Mouse (Mus musculus) kidney, adult 2 months (tissue): ENCODE measurements around the gene Zmpste24.

ENCODE experiments used
- CTCF ChIP-seq: fragments of 200-500 bp; conservative IDR thresholded peaks from 2 replicates; pipeline ENCODE4 v1.5.1; 2011; ENCODE audit warnings: low read depth, mild to moderate bottlenecking, control low read depth, low read length, moderate library complexity, mixed read lengths; ENCODE audit not compliant: insufficient read depth, insufficient read length
- POLR2A ChIP-seq: fragments of 200-500 bp; IDR thresholded peaks from one replicate; pipeline ENCODE4 v1.6.1; 2011; ENCODE audit warnings: low read depth, low read length, control low read depth

DNA sequence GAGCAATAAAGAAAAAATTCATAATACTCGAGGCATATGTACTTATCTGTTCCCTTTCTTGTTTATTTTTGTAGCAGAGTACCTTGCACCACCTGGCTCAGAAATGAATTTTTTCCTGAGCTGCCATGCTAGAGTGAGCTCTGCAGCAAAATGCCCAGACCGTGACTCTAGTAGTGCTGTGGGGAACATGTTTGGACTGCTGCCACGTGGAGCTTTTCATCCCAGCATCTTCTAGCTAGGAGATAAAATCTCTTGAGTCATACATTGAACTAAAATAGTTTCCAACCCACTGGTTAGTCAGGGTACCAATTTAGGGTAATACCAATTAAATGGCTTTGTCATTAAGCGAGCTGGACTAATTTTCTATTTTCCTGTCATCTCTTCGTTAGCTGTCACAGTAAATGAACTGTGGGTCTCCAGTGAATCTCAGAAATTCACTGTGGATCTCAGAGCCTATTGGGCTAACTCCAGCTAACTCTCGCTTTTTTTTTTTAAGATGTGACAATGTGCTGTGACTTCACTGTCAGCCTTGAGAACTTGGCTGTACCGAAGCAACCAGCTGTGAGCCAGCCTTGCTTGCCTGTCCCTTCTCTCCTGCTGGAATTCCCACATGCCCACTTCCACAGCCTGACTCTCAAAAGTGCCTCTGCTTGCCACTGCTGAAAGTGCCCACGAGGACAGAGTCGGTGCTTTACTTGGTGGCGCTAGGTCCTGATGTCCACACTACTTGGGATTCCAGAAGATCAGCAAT lies 77.8 kb downstream of the Zmpste24 start:
- TF ChIP-seq CTCF (no peak), POLR2A (no peak)
